Mouse (Mus musculus): ENCODE measurements around the gene Mettl24. TPM values are rescaled to one million over a fixed set of nuclear protein-coding genes. Genes with fewer than 3 reads are reported as not detected.

The Mettl24 gene
- polyA plus RNA-seq, 1 experiment from 2014 or later = 3.5 TPM

DNA sequence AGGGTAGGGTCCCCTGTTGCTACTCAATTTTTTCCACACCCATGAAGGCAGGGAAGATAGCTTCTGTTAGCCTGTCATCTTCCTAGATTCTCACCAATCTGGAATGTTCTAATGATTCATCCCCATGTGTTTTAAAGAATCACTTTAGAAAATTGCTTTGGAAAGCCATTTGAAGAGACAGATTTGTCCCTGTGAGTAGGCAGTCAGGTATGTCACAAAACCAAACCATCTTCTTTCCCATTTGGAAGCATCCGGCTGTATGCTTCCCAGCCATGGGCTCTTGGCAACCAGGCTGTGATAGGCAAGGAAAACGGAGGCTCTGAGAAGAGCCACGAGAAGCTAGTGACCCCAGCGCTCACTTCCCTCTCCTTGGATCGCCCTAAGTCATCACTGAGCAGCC, 47.1 kb downstream of the Mettl24 start:
- Histone ChIP-seq H3K27ac (ENCODE audit: low read depth) (no peak overlapping the region), H3K4me3 (ENCODE audit: low read depth, low read length) (no peak overlapping the region), H3K4me2 (no peak overlapping the region), H3K36me3 (ENCODE audit: insufficient read depth) (no peaks in the 10 kb centered on the region), H3K9me3 (ENCODE audit: low read depth, low read length) (no peaks in the 10 kb centered on the region), H3K27me3 (ENCODE audit: insufficient read depth, low read length) (no peaks in the 10 kb centered on the region), H3K9ac (no peak overlapping the region), H3K4me1 (ENCODE audit: insufficient read depth) (peaks cover 3% of the 10 kb centered on the region; the same call in 1 of the 2 replicates)
- WGBS = 72% methylated on average over 5 of the region's 5 CpGs
- TF ChIP-seq CTCF (IDR thresholded peaks at IDR 0.05; ENCODE audit: low read depth) = no peak
- ATAC-seq (ENCODE audit: insufficient read depth) (no peak), DNase-seq (no peak)

DNA sequence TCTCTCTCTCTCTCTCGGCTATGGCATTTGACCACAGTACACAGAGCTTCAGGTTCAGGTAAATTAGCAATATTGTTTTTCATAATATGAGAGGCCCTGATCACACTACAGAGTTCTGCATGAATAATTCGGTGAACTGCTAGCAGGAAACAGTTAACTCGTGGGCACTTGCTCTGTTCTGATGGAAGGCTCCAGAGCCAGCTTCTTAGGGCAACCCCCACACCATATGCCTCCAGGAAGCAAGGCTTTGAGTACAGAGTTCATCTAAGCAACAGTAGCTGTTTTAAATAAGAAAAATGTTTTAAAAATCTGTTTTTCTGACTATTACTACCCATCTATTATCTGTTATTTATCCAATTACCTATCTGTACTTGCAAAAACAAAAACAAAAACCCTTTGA, 50.2 kb downstream of the Mettl24 start:
- DNase-seq (no peak), ATAC-seq (ENCODE audit: insufficient read depth) (no peak)
- H3K9ac ChIP-seq = no peak overlapping the region
- WGBS = 65% methylated on average over 3 of the region's 3 CpGs
- H3K27ac ChIP-seq (ENCODE audit: low read depth) = no peak overlapping the region
- H3K4me1 ChIP-seq (ENCODE audit: insufficient read depth) = no peaks in the 10 kb centered on the region; the same call in 1 of the 2 replicates
- H3K36me3 ChIP-seq (ENCODE audit: insufficient read depth) = no peaks in the 10 kb centered on the region
- H3K27me3 ChIP-seq (ENCODE audit: insufficient read depth, low read length) = no peaks in the 10 kb centered on the region
- H3K4me2 ChIP-seq = no peak overlapping the region
- H3K4me3 ChIP-seq (ENCODE audit: low read depth, low read length) = no peak overlapping the region
- TF ChIP-seq CTCF (IDR thresholded peaks at IDR 0.05; ENCODE audit: low read depth) = no peak
- H3K9me3 ChIP-seq (ENCODE audit: low read depth, low read length) = no peaks in the 10 kb centered on the region

DNA sequence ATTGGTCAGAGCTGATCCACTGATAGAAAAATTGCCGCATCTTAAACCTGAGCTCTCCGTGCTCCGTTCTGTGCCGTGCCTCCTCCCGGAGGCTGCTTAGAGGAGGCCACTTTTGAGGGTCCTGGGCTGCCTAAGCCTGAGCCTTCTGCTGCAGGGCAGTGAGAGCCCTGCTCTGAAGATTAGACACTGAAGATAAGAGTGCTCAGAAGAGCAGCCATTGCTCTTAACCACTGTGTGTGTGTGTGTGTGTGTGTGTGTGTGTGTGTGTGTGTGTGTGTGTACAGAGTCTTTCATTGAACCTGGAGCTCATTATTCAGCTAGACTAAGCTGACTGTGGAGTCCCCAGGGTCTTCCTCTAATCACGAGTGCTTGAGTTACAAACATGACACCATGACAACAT, 53.1 kb downstream of the Mettl24 start:
- H3K9me3 ChIP-seq (ENCODE audit: low read depth, low read length) = no peaks in the 10 kb centered on the region
- H3K4me1 ChIP-seq (ENCODE audit: insufficient read depth) = no peaks in the 10 kb centered on the region; the same call in 1 of the 2 replicates
- TF ChIP-seq CTCF (IDR thresholded peaks at IDR 0.05; ENCODE audit: low read depth) = no peak
- no peak overlapping the region for H3K9ac ChIP-seq
- 86% methylated on average over 6 of the region's 6 CpGs for WGBS
- no peak for ATAC-seq (ENCODE audit: insufficient read depth)
- H3K4me3 ChIP-seq (ENCODE audit: low read depth, low read length) = no peak overlapping the region
- no peak for DNase-seq
- H3K36me3 ChIP-seq (ENCODE audit: insufficient read depth) = no peaks in the 10 kb centered on the region
- H3K27me3 ChIP-seq (ENCODE audit: insufficient read depth, low read length) = no peaks in the 10 kb centered on the region
- no peak overlapping the region for H3K4me2 ChIP-seq
- H3K27ac ChIP-seq (ENCODE audit: low read depth) = no peak overlapping the region

DNA sequence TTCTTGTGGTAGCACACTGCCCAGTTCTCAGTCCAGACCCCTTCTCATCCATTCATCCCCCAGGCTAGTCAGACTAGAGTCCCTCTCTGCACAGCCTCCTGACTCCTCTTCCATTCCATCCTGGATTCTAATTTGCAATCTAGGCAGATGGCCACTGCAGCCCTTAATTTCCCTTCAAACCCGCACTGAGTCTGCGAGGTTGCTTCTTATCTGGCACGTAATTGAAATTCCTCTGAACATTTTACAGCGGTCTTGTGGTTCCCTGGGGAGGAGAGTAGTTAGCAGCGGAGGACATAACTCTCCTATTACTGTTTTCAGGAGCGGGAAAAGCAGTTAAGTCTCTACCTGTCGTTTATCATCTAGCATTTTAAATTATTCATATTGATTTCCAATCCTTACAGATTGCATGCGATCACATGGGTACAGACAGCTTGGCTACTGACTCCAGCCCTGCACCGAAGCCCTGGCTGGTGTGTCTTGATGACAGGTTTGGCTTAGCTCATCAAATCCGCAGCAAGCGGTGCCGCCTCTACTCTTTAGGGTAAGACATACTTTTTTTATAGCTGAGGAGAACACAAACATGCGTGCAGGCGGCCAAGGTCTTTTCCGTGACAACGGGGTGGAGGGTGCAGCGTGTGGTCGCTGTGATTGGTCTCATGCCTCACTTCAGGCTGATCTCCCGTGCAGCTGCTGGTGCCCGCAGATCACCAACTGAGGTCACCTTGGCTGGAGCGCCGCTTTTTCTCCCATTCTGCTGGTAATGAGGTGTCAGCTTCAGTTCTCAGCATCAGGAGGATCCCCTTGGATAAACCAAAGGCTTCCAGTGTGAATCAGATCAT, 54.4 kb downstream of the Mettl24 start:
- Histone ChIP-seq H3K4me1 (ENCODE audit: insufficient read depth) (no peaks in the 10 kb centered on the region; the same call in 1 of the 2 replicates), H3K9ac (no peak overlapping the region), H3K9me3 (ENCODE audit: low read depth, low read length) (no peaks in the 10 kb centered on the region), H3K27ac (ENCODE audit: low read depth) (no peak overlapping the region), H3K36me3 (ENCODE audit: insufficient read depth) (no peaks in the 10 kb centered on the region), H3K4me3 (ENCODE audit: low read depth, low read length) (no peak overlapping the region), H3K4me2 (peak overlapping the region; percentile 3; the same call in 1 of the 2 replicates), H3K27me3 (ENCODE audit: insufficient read depth, low read length) (no peaks in the 10 kb centered on the region)
- 56% methylated on average over 22 of the region's 22 CpGs for WGBS
- no peak for TF ChIP-seq CTCF (IDR thresholded peaks at IDR 0.05; ENCODE audit: low read depth)
- no peak for ATAC-seq (ENCODE audit: insufficient read depth)
- DNase-seq = no peak

DNA sequence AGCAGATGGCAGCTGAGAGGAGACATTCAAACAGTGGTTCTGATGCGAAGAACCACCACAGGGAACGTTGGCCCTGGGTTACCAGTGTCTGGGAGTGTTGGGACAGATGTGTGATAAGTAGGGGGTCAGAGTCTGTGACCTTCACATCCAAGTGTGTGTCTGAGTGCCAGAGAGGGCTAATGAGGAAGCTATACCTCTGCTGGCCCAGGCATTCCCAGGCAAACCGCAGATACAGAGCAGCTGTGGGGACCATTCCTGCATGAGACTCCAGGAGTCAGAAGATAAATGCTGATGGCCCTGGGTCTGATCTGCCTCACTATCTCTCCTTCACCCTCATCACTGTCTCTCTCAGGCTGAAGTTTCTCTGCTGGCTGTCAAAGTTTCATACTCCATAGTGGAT, 57.6 kb downstream of the Mettl24 start:
- H3K9ac ChIP-seq = no peak overlapping the region
- 22% methylated on average over 3 of the region's 3 CpGs for WGBS
- H3K36me3 ChIP-seq (ENCODE audit: insufficient read depth) = no peaks in the 10 kb centered on the region
- DNase-seq (no peak), ATAC-seq (ENCODE audit: insufficient read depth) (no peak)
- H3K9me3 ChIP-seq (ENCODE audit: low read depth, low read length) = no peaks in the 10 kb centered on the region
- no peaks in the 10 kb centered on the region for H3K27me3 ChIP-seq (ENCODE audit: insufficient read depth, low read length)
- H3K4me2 ChIP-seq = no peak overlapping the region
- H3K27ac ChIP-seq (ENCODE audit: low read depth) = no peak overlapping the region
- H3K4me3 ChIP-seq (ENCODE audit: low read depth, low read length) = no peak overlapping the region
- H3K4me1 ChIP-seq (ENCODE audit: insufficient read depth) = no peaks in the 10 kb centered on the region; the same call in 1 of the 2 replicates
- TF ChIP-seq CTCF (IDR thresholded peaks at IDR 0.05; ENCODE audit: low read depth) = no peak

DNA sequence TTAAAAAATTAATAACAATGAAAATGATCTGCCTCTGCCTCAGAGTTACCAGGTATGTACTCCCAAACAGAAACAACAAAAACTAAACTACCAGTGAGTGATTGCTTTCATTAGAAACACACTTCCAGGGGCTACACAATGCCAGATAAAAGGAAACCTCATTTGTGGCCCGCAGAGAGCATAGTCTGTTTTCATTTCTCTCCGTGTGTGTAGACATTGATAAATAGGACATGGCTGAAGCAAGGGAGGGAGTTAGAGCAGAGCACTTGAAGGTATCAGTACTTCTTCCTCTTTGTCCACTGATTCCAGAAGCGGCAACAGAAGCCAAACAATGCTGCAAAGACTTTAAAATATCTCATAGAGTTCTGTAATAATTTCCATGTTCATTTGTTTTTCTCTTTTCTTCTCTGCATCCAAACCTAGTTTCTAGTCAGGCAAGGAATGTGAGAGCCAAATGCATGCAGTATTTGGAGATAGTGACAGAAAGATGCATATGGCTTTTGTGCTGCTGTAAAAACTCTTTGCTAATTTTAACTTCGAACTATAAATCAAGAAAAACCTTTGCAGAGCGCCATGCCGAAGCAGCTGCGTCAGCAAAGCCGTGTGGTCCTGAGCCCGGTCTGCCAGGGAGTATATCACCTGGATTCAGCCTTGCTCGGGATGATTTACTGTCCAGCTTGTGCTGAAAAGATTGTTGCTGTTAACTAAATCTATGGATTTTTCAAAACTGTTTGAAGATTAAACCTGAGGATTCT, 67.4 kb downstream of the Mettl24 start:
- H3K27ac ChIP-seq (ENCODE audit: low read depth) = no peak overlapping the region
- H3K4me2 ChIP-seq = no peak overlapping the region; the same call in 1 of the 2 replicates
- ATAC-seq (ENCODE audit: insufficient read depth) (no peak), DNase-seq (no peak)
- TF ChIP-seq CTCF (IDR thresholded peaks at IDR 0.05; ENCODE audit: low read depth) = no peak
- 33% methylated on average over 10 of the region's 10 CpGs for WGBS
- no peaks in the 10 kb centered on the region for H3K27me3 ChIP-seq (ENCODE audit: insufficient read depth, low read length)
- no peaks in the 10 kb centered on the region for H3K36me3 ChIP-seq (ENCODE audit: insufficient read depth)
- no peaks in the 10 kb centered on the region for H3K9me3 ChIP-seq (ENCODE audit: low read depth, low read length)
- no peak overlapping the region for H3K4me3 ChIP-seq (ENCODE audit: low read depth, low read length)
- no peak overlapping the region for H3K9ac ChIP-seq
- no peaks in the 10 kb centered on the region for H3K4me1 ChIP-seq (ENCODE audit: insufficient read depth)

DNA sequence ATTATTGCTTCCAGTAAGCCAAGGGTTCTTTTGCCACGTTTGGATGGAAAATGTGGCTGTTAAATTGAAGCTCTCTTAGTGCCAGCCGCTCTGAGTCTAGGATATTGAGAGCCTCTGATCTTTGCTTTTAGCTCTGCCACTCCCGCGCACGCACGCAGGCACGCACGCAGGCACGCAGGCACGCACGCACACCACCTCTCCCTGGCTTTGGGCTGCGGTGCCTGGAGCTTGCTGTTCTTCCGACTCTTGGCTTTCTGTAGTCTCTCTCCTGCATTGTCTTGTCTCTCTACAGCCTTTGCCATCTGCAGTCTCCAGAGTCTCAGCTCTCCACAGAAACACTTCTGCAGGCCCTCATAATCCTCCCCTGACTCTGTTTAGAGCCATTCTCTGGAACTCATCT, 68.1 kb downstream of the Mettl24 start:
- no peak overlapping the region for H3K9ac ChIP-seq
- H3K27ac ChIP-seq (ENCODE audit: low read depth) = no peak overlapping the region
- 71% methylated on average over 13 of the region's 13 CpGs for WGBS
- H3K36me3 ChIP-seq (ENCODE audit: insufficient read depth) = no peaks in the 10 kb centered on the region
- ATAC-seq (ENCODE audit: insufficient read depth) = no peak
- H3K9me3 ChIP-seq (ENCODE audit: low read depth, low read length) = no peaks in the 10 kb centered on the region
- no peak overlapping the region for H3K4me3 ChIP-seq (ENCODE audit: low read depth, low read length)
- DNase-seq = no peak
- H3K27me3 ChIP-seq (ENCODE audit: insufficient read depth, low read length) = no peaks in the 10 kb centered on the region
- no peak overlapping the region; the same call in 1 of the 2 replicates for H3K4me2 ChIP-seq
- no peak for TF ChIP-seq CTCF (IDR thresholded peaks at IDR 0.05; ENCODE audit: low read depth)
- H3K4me1 ChIP-seq (ENCODE audit: insufficient read depth) = no peaks in the 10 kb centered on the region

All from lung, embryonic 14.5 days (tissue).